Mouse (Mus musculus): ENCODE results near the gene Gm19684. TPM values are rescaled to one million over a fixed set of nuclear protein-coding genes. Genes with fewer than 3 reads are reported as not detected.
"Not testable (repeated sequence)": the region's sequence is repeated elsewhere in the genome, so short reads cannot be mapped to it uniquely, and the experiment has no call there.

Gene Gm19684
- polyA plus RNA-seq, 1 experiment: 0.29 TPM

- Histone ChIP-seq H3K4me3 (replicated peaks) (peak overlapping the region; percentile 35), H3K4me1 (peaks cover 9% of the 10 kb centered on the region), H3K27me3 (replicated peaks) (peaks cover 27% of the 10 kb centered on the region), H3K36me3 (replicated peaks; ENCODE audit: low read length) (no peaks in the 10 kb centered on the region), H3K9me3 (no peaks in the 10 kb centered on the region)
- TF ChIP-seq GATA1 (IDR thresholded peaks at IDR 0.05; ENCODE audit: borderline replicate concordance, low read length) (no peak), FLI1 (IDR thresholded peaks at IDR 0.05; ENCODE audit: low read length) (no peak)
Observed at GRCm38 (mm10) chr17:36154271-36155149, 33.0 kb downstream of the Gm19684 start.

GRCm38 (mm10) chr17:36157782-36158181 lies 36.3 kb downstream of the Gm19684 start:
- not testable (repeated sequence) for H3K9me3 ChIP-seq; H3K36me3 ChIP-seq (replicated peaks; ENCODE audit: low read length); H3K4me3 ChIP-seq (replicated peaks); H3K4me1 ChIP-seq
- peaks cover 36% of the 10 kb centered on the region for H3K27me3 ChIP-seq (replicated peaks)

DNA sequence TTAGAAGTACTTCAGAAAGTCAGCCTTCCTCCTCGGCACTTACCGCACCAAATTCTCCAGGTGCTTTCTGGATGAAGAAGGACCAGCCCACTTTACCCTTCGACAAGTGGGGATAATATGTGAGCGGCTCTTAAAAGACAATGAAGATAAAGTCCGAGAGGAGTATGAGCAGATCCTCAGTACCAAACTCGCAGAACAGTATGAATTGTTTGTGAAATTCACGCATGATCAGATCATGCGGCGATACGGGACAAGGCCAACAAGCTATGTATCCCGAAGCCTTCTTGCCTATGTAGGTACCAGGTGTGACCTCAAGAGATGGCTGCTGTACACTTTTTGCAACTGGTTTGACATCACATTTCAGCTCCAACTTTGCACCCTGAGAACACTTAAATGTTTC lies 36.8 kb downstream of the Gm19684 start:
- peaks cover 36% of the 10 kb centered on the region for H3K27me3 ChIP-seq (replicated peaks)
- H3K4me1 ChIP-seq: not testable (repeated sequence)

GRCm38 (mm10) chr17:36161129-36162051 lies 39.9 kb downstream of the Gm19684 start:
- peak overlapping the region; percentile 80 for H3K4me3 ChIP-seq (replicated peaks)
- TF ChIP-seq FLI1 (IDR thresholded peaks at IDR 0.05; ENCODE audit: low read length): no peak
- H3K4me1 ChIP-seq: no peaks in the 10 kb centered on the region
- H3K36me3 ChIP-seq (replicated peaks; ENCODE audit: low read length): no peaks in the 10 kb centered on the region
- H3K27me3 ChIP-seq (replicated peaks): peaks cover 23% of the 10 kb centered on the region
- H3K9me3 ChIP-seq: no peaks in the 10 kb centered on the region

More for the DNA sequence above, 36.8 kb downstream of the Gm19684 start:
- not testable (repeated sequence) for H3K4me3 ChIP-seq (replicated peaks); H3K36me3 ChIP-seq (replicated peaks; ENCODE audit: low read length); H3K9me3 ChIP-seq

DNA sequence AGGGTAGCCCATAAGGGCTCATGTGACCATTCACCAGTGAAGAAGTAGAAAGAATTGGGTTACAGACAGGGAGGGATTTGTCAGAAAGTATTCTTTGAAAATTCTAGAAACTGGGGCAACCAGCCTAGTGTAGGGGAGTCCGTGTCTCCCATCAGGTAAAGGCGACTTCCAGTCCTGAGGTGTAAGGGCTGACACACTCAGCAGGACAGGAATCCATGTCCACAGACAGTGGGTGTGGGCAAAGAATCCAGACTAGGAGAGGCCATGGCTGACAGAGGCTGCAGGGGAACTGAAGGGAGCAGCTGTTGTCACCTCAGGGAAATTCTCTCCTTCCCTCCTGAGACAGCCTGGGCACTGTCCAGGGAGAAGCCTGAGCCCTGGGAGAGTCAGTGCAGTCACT lies 45.4 kb downstream of the Gm19684 start:
- not testable (repeated sequence) for H3K4me3 ChIP-seq (replicated peaks); H3K4me1 ChIP-seq; H3K9me3 ChIP-seq; H3K36me3 ChIP-seq (replicated peaks; ENCODE audit: low read length)
- H3K27me3 ChIP-seq (replicated peaks): peaks cover 22% of the 10 kb centered on the region

DNA sequence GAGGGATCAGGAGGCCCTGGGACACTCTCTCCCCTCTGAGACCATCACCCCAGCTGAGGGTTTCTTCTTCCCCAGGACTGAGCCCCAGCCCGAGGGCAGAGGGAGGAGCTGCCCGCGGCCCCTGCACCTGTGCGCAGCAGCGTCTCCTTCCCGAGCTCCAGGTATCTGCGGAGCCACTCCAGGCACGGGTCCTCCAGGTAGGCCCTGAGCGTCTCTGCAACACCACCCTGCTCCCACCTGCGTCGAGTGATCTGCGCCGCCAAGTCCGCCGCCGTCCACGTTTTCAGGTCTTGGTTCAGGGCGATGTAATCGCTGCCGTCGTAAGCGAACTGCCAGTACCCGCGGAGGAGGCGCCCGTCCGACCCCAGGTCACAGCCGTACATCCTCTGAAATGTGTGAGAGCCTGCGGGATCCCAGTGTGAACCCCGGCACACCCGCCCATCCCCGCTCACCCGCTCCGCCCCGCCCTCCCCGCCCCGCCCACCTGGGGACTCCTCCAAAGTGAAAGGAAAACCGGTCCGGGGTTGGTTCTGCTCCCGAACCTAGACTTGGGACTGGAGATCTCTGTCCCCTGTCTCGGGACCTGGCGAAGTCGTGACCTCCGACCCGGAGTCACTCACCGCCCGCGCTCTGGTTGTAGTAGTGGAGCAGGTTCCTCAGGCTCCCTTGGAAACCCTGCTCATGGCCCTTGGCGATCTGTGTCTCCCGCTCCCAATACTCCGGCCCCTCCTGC lies 46.0 kb downstream of the Gm19684 start:
- peak overlapping the region; percentile 87 for H3K4me3 ChIP-seq (replicated peaks)
- H3K36me3 ChIP-seq (replicated peaks; ENCODE audit: low read length): no peaks in the 10 kb centered on the region
- H3K4me1 ChIP-seq: no peaks in the 10 kb centered on the region
- no peaks in the 10 kb centered on the region for H3K9me3 ChIP-seq
- TF ChIP-seq GATA1 (IDR thresholded peaks at IDR 0.05; ENCODE audit: borderline replicate concordance, low read length) (no peak), FLI1 (IDR thresholded peaks at IDR 0.05; ENCODE audit: low read length) (no peak)
- H3K27me3 ChIP-seq (replicated peaks): peaks cover 19% of the 10 kb centered on the region

- Histone ChIP-seq H3K27me3 (replicated peaks) (peaks cover 19% of the 10 kb centered on the region), H3K4me1 (no peaks in the 10 kb centered on the region), H3K9me3 (no peaks in the 10 kb centered on the region), H3K4me3 (replicated peaks) (peak within 1 kb of the TSS; percentile 87), H3K36me3 (replicated peaks; ENCODE audit: low read length) (no peaks in the 10 kb centered on the region)
- TF ChIP-seq FLI1 (IDR thresholded peaks at IDR 0.05; ENCODE audit: low read length) (no peak), GATA1 (IDR thresholded peaks at IDR 0.05; ENCODE audit: borderline replicate concordance, low read length) (no peak)
Observed at GRCm38 (mm10) chr17:36168039-36168652, 46.7 kb downstream of the Gm19684 start, which contains the start of gene Gm8909. Gene Gm8909 (minus strand): TSS chr17:36168537.

DNA sequence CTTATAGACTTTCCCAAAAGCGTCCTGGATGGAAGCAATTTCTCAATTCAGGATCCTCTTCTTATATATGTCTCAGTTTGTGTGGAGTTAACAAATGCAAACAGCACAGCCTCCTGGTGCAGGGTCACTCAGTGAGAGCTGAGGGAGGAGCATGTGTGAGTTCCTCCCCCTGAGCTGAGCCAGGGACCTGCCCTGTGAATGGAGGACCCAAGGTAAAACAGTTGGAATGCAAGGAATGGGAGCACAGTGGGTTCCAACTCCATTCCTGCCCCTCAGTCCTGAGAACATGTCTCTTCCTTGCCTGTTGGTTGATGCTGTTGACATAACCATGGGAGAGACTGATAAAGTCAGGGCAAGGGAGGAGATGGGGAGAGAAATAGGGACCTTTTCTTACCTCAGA lies 47.6 kb downstream of the Gm19684 start:
- not testable (repeated sequence) for H3K4me3 ChIP-seq (replicated peaks); H3K9me3 ChIP-seq; H3K4me1 ChIP-seq; H3K36me3 ChIP-seq (replicated peaks; ENCODE audit: low read length)
- peaks cover 19% of the 10 kb centered on the region for H3K27me3 ChIP-seq (replicated peaks)

DNA sequence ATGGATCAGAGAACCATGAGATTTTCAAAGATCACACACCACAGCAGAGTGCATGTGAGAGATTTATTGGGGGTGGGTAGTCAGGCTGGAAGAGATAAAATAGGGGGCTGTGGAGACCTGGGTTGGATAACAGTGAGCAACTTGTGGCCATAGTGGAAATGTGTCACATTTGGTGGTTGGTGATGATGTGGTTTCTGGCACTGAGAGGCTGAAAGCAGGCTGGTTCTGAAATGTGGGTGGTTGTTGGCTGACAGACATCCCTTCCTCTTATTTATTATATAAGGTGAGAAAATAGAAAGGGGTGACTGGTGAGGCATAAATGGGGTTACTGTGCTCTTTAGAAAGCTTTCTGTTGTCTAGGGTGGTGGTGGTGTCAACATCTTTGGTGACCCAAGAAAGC lies 48.3 kb downstream of the Gm19684 start:
- Histone ChIP-seq H3K27me3 (replicated peaks) (peaks cover 19% of the 10 kb centered on the region), H3K9me3 (no peaks in the 10 kb centered on the region), H3K4me3 (replicated peaks) (no peak overlapping the region), H3K36me3 (replicated peaks; ENCODE audit: low read length) (no peaks in the 10 kb centered on the region), H3K4me1 (no peaks in the 10 kb centered on the region)
- no peak for TF ChIP-seq GATA1 (IDR thresholded peaks at IDR 0.05; ENCODE audit: borderline replicate concordance, low read length)
- no peak for TF ChIP-seq FLI1 (IDR thresholded peaks at IDR 0.05; ENCODE audit: low read length)

Data from megakaryocyte, embryonic 14.5 days (primary cell).